Mouse (Mus musculus): ENCODE measurements around the gene Stk40.

GRCm38 (mm10) chr4:126065241-126065640 is 38.5 kb upstream of the Stk40 start:
- TF ChIP-seq CTCF (IDR thresholded peaks at IDR 0.05; ENCODE audit: low read depth), result no peak
- TF ChIP-seq EP300 (IDR thresholded peaks at IDR 0.05; ENCODE audit: low read depth), result no peak

Data from heart, postnatal 0 days (tissue).